Mouse (Mus musculus): Measurements from ENCODE around the gene Strap. TPM values are rescaled to one million over a fixed set of nuclear protein-coding genes. Genes with fewer than 3 reads are reported as not detected.
A peak's percentile ranks its signal among the peaks of the same experiment; 100 is the strongest.

The Strap gene
- polyA plus RNA-seq, 1 experiment from 2014 or later, result 77.7 TPM

DNA sequence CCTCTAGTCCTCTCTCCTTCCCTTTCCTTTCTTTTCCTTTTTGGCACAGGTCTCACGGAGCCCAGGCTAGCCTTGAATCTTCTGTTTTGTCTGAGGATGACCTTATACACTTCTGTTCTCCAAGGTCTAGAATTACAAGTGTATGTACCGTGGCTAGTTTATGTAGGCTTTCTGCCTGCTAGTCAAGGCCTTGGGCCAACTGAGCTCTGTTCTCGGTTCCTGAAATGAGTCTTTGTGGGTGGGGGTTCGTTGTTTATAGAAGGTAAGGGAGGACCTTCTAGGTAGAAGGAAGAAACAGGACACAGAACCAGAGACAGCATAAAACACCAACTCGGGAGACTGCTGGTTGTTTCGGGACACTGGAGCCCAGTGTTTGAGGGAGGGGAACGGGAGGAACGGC lies 40.3 kb downstream of the Strap start:
- H3K9ac ChIP-seq (ENCODE audit: low read length), result no peak overlapping the region
- no peaks in the 10 kb centered on the region for H3K4me1 ChIP-seq (replicated peaks; ENCODE audit: control insufficient read depth, insufficient read depth)
- no peak overlapping the region for H3K4me3 ChIP-seq (ENCODE audit: low read depth, low read length)
- H3K9me3 ChIP-seq (ENCODE audit: control insufficient read depth, low read length), result no peaks in the 10 kb centered on the region
- no peak for TF ChIP-seq CTCF (IDR thresholded peaks at IDR 0.05; ENCODE audit: low read depth)
- TF ChIP-seq EP300 (optimal IDR thresholded peaks at IDR 0.05), result no peak
- no peaks in the 10 kb centered on the region for H3K27me3 ChIP-seq (ENCODE audit: control insufficient read depth, insufficient read depth, low read length)
- ATAC-seq (ENCODE audit: low FRiP score, low TSS enrichment) (no peak), DNase-seq (ENCODE audit: low spot score) (no peak)
- H3K27ac ChIP-seq (replicated peaks), result no peak overlapping the region
- no peaks in the 10 kb centered on the region for H3K36me3 ChIP-seq (ENCODE audit: control insufficient read depth, insufficient read depth, low read length)
- WGBS, result 84% methylated on average over 8 of the region's 8 CpGs
- no peak overlapping the region for H3K4me2 ChIP-seq (replicated peaks; ENCODE audit: low read depth)

DNA sequence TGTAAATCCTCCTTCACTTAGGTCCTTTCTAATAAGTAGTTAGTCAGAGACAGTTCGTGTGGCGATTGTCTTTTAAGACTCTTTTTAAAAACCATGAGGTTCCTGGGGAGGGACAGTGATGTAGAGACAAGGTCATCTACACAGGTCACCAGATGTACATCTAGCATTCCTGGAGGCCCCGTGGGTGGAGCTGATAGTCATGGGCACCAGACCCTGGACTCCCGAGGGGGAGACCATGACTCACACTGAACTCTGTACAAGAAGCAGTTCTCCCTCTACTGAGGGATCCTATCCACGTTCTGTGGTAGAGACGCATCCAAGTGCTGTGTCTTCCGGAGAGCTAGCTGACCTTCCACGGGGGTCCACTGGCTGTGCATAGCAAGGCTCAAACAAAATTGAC lies 42.1 kb downstream of the Strap start:
- no peak overlapping the region for H3K9ac ChIP-seq (ENCODE audit: low read length)
- no peak for ATAC-seq (ENCODE audit: low FRiP score, low TSS enrichment)
- no peak overlapping the region for H3K4me2 ChIP-seq (replicated peaks; ENCODE audit: low read depth)
- no peak overlapping the region for H3K27ac ChIP-seq (replicated peaks)
- no peaks in the 10 kb centered on the region for H3K4me1 ChIP-seq (replicated peaks; ENCODE audit: control insufficient read depth, insufficient read depth)
- H3K36me3 ChIP-seq (ENCODE audit: control insufficient read depth, insufficient read depth, low read length), result no peaks in the 10 kb centered on the region
- DNase-seq (ENCODE audit: low spot score), result no peak
- H3K27me3 ChIP-seq (ENCODE audit: control insufficient read depth, insufficient read depth, low read length), result no peaks in the 10 kb centered on the region
- no peak for TF ChIP-seq EP300 (optimal IDR thresholded peaks at IDR 0.05)
- TF ChIP-seq CTCF (IDR thresholded peaks at IDR 0.05; ENCODE audit: low read depth), result no peak
- 68% methylated on average over 8 of the region's 8 CpGs for WGBS
- no peak overlapping the region for H3K4me3 ChIP-seq (ENCODE audit: low read depth, low read length)
- H3K9me3 ChIP-seq (ENCODE audit: control insufficient read depth, low read length), result no peaks in the 10 kb centered on the region

DNA sequence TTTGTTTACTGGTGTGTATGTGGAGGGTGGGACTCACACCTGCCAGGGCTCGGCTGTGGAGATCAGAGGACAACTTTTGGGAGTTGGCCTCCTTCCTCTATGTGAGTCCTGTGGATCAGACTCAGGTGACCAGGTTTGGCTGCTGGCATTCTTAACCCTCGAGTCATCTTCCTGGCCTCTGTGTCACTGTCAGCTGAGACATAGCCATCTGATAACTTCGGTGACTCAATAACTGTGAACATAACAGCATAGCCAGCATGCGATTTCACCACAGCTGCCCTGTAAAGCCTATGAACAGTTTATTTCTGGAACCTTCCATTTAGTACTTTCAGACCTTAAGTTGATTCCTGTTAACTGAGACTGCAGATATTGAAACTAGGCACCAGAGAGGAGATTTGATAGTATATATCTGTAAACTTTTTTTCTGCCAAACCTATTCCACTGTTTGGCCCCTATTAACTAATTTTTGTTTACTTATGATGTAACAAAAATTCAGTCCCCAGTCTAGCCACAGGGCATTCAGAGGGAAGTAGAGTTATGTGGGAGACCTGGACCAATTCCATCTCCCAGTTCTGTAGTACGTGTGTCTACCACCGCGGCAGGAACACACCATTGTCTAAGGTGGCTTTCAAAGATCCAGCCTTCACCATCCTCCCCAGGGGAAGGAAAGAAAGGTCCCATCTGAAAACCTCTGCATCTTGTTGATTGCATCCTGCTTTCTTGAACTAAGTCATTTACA lies 49.2 kb downstream of the Strap start:
- WGBS, result 68% methylated on average over 7 of the region's 7 CpGs
- H3K4me1 ChIP-seq (replicated peaks; ENCODE audit: control insufficient read depth, insufficient read depth), result no peaks in the 10 kb centered on the region
- ATAC-seq (ENCODE audit: low FRiP score, low TSS enrichment) (no peak), DNase-seq (ENCODE audit: low spot score) (no peak)
- H3K27me3 ChIP-seq (ENCODE audit: control insufficient read depth, insufficient read depth, low read length), result no peaks in the 10 kb centered on the region
- H3K36me3 ChIP-seq (ENCODE audit: control insufficient read depth, insufficient read depth, low read length), result no peaks in the 10 kb centered on the region
- no peak overlapping the region for H3K9ac ChIP-seq (ENCODE audit: low read length)
- no peak overlapping the region for H3K4me3 ChIP-seq (ENCODE audit: low read depth, low read length)
- H3K4me2 ChIP-seq (replicated peaks; ENCODE audit: low read depth), result no peak overlapping the region
- no peaks in the 10 kb centered on the region for H3K9me3 ChIP-seq (ENCODE audit: control insufficient read depth, low read length)
- TF ChIP-seq EP300 (optimal IDR thresholded peaks at IDR 0.05) (no peak), CTCF (IDR thresholded peaks at IDR 0.05; ENCODE audit: low read depth) (no peak)
- no peak overlapping the region for H3K27ac ChIP-seq (replicated peaks)

DNA sequence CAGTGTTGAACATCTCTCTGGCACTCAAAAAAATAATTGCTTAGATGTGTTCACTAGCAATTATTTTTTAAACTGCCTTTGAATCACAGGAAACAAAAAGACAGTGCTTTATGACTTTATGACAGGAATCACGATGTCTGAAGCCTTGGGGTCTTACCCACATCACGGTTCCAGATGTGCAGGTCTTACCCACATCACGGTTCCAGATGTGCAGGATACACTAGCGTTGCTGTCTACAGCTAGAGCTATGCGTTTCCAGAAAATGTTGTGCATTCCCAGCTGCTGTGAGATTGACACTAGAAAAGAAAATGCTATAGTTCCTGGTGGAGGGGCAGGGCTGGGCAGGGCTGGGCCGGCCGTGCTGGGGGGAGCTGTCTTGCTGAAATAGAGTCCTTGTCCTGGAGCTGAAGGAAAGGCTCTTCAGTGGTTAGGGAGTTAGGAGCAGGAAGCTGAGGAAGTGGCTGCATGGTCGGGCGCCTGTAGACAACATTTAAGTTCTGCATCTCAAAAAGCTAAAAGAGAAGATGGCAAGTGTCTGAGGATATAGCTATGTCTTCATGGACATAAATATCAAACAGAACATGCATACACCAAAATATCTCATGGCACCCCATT lies 54.2 kb downstream of the Strap start:
- Histone ChIP-seq H3K4me1 (replicated peaks; ENCODE audit: control insufficient read depth, insufficient read depth) (no peaks in the 10 kb centered on the region), H3K27me3 (ENCODE audit: control insufficient read depth, insufficient read depth, low read length) (no peaks in the 10 kb centered on the region), H3K4me2 (replicated peaks; ENCODE audit: low read depth) (no peak overlapping the region), H3K36me3 (ENCODE audit: control insufficient read depth, insufficient read depth, low read length) (no peaks in the 10 kb centered on the region), H3K9me3 (ENCODE audit: control insufficient read depth, low read length) (no peaks in the 10 kb centered on the region), H3K4me3 (ENCODE audit: low read depth, low read length) (no peak overlapping the region), H3K27ac (replicated peaks) (no peak overlapping the region), H3K9ac (ENCODE audit: low read length) (no peak overlapping the region)
- no peak for TF ChIP-seq EP300 (optimal IDR thresholded peaks at IDR 0.05)
- TF ChIP-seq CTCF (IDR thresholded peaks at IDR 0.05; ENCODE audit: low read depth), result no peak
- WGBS, result 69% methylated on average over 9 of the region's 9 CpGs
- no peak for DNase-seq (ENCODE audit: low spot score)
- no peak for ATAC-seq (ENCODE audit: low FRiP score, low TSS enrichment)

DNA sequence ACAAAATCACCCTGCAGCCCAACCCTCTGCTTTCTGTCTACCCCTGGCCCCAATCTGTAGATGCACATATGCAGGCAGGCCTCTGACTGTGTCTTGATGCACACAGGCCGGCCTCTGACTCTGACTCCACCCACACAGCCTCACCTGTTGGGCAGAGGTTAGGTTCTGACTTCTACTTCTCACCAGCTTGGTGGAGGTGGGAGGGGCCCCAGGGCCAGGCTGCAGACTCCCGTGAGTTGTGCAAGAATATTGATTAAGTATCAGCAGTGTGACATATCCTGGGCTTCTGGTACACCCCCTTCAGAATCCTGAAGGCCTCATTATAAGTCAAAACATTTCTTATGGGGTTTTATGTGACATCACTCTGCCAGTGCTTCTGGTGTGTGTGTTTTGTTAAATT lies 54.8 kb downstream of the Strap start:
- no peaks in the 10 kb centered on the region for H3K4me1 ChIP-seq (replicated peaks; ENCODE audit: control insufficient read depth, insufficient read depth)
- no peak for TF ChIP-seq EP300 (optimal IDR thresholded peaks at IDR 0.05)
- no peak for TF ChIP-seq CTCF (IDR thresholded peaks at IDR 0.05; ENCODE audit: low read depth)
- H3K27ac ChIP-seq (replicated peaks), result no peak overlapping the region
- no peak overlapping the region for H3K4me3 ChIP-seq (ENCODE audit: low read depth, low read length)
- ATAC-seq (ENCODE audit: low FRiP score, low TSS enrichment) (0 out of 2 replicates have a peak, but pooled peaks have one; percentile 40), DNase-seq (ENCODE audit: low spot score) (peak; percentile 21)
- no peak overlapping the region for H3K9ac ChIP-seq (ENCODE audit: low read length)
- no peak overlapping the region for H3K4me2 ChIP-seq (replicated peaks; ENCODE audit: low read depth)
- H3K9me3 ChIP-seq (ENCODE audit: control insufficient read depth, low read length), result no peaks in the 10 kb centered on the region
- no peaks in the 10 kb centered on the region for H3K36me3 ChIP-seq (ENCODE audit: control insufficient read depth, insufficient read depth, low read length)
- H3K27me3 ChIP-seq (ENCODE audit: control insufficient read depth, insufficient read depth, low read length), result no peaks in the 10 kb centered on the region
- WGBS, result 61% methylated on average over 2 of the region's 2 CpGs

DNA sequence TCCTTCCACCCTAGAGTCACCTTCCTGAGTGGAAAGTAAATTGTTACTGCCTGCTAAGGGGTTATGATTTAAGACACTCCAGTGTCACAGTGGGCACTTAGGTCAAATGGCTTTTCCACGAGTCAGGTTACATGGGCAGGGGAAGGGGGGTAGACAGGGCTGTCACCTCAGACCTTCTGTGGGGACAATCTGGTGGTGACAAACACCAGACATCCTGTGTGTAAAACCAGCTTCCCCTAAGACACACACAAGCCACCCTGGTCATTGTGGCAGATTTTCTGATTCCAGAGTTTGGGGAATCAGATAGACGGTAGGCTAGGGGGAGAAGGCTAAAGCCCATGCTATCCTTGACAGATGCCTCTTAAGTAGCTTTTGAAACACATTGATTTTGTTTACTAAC lies 60.6 kb downstream of the Strap start:
- no peak overlapping the region for H3K9ac ChIP-seq (ENCODE audit: low read length)
- H3K4me1 ChIP-seq (replicated peaks; ENCODE audit: control insufficient read depth, insufficient read depth), result no peaks in the 10 kb centered on the region
- WGBS, result 49% methylated on average over 2 of the region's 2 CpGs
- H3K9me3 ChIP-seq (ENCODE audit: control insufficient read depth, low read length), result no peaks in the 10 kb centered on the region
- H3K4me2 ChIP-seq (replicated peaks; ENCODE audit: low read depth), result no peak overlapping the region
- no peak overlapping the region for H3K4me3 ChIP-seq (ENCODE audit: low read depth, low read length)
- H3K27ac ChIP-seq (replicated peaks), result no peak overlapping the region
- DNase-seq (ENCODE audit: low spot score) (no peak), ATAC-seq (ENCODE audit: low FRiP score, low TSS enrichment) (no peak)
- TF ChIP-seq CTCF (IDR thresholded peaks at IDR 0.05; ENCODE audit: low read depth) (no peak), EP300 (optimal IDR thresholded peaks at IDR 0.05) (no peak)
- H3K36me3 ChIP-seq (ENCODE audit: control insufficient read depth, insufficient read depth, low read length), result no peaks in the 10 kb centered on the region
- no peaks in the 10 kb centered on the region for H3K27me3 ChIP-seq (ENCODE audit: control insufficient read depth, insufficient read depth, low read length)

All from stomach, postnatal 0 days (tissue).